Mouse (Mus musculus) forebrain, embryonic 12.5 days (tissue): ENCODE data around the gene Paxip1. TPM values are rescaled to one million over a fixed set of nuclear protein-coding genes. Genes with fewer than 3 reads are reported as not detected.

Experiments
- ATAC-seq: fragments of 200-750 bp; cut with Nextera tagmentation; 2 replicates; pipeline ENCODE4 v1.8.0; 2017; ENCODE audit warnings: moderate TSS enrichment; ENCODE audit not compliant: low FRiP score
- H3K27ac ChIP-seq: fragments of 300-500 bp; sonication (generic); 2 replicates; pipeline ENCODE4 v1.5.1; 2016; ENCODE audit warnings: mild to moderate bottlenecking
- H3K27me3 ChIP-seq: fragments of 300-500 bp; sonication (generic); 2 replicates; pipeline ENCODE4 v1.6.1; 2016; ENCODE audit warnings: mild to moderate bottlenecking
- H3K36me3 ChIP-seq: fragments of 300-500 bp; sonication (generic); replicated peaks from 2 replicates; pipeline ENCODE4 v1.6.1; 2016; ENCODE audit warnings: mild to moderate bottlenecking
- H3K4me1 ChIP-seq: fragments of 300-500 bp; sonication (generic); 2 replicates; pipeline ENCODE4 v1.6.1; 2016
- H3K4me2 ChIP-seq: fragments of 300-500 bp; sonication (generic); 2 replicates; pipeline ENCODE4 v1.6.1; 2016; ENCODE audit warnings: mild to moderate bottlenecking, moderate library complexity
- H3K4me3 ChIP-seq: fragments of 300-500 bp; sonication (generic); replicated peaks from 2 replicates; pipeline ENCODE4 v1.5.1; 2016; ENCODE audit warnings: mild to moderate bottlenecking
- H3K9ac ChIP-seq: fragments of 300-500 bp; sonication (generic); 2 replicates; pipeline ENCODE4 v1.6.1; 2016; ENCODE audit warnings: mild to moderate bottlenecking
- H3K9me3 ChIP-seq: fragments of 300-500 bp; sonication (generic); 2 replicates; pipeline ENCODE4 v1.6.1; 2016
- WGBS: fragments of 180-500 bp; shearing (Covaris S2); methylation state at CpG from one replicate; pipeline ENCODE4 v1.1.7; 2016; 5-methylcytosine and 5-hydroxymethylcytosine counted together
- polyA plus RNA-seq: library from polyadenylated mRNA; unstranded; fragments of >200 nt; fragmentation: Nextera tagmentation; extraction: Ambion mirVana; gene quantifications from 2 replicates; pipeline ENCODE4 v1.2.1, GENCODE M21; 2016

Gene Paxip1
- polyA plus RNA-seq, 1 experiment from 2014 or later, result 47.6 TPM

- H3K27ac ChIP-seq, result no peak overlapping the region
- no peak overlapping the region for H3K9ac ChIP-seq
- no peak for ATAC-seq
- no peaks in the 10 kb centered on the region for H3K27me3 ChIP-seq
- peaks cover 5% of the 10 kb centered on the region; the same call in 1 of the 2 replicates for H3K4me1 ChIP-seq
- H3K4me2 ChIP-seq, result no peak overlapping the region
- no peaks in the 10 kb centered on the region for H3K36me3 ChIP-seq
- no peaks in the 10 kb centered on the region for H3K9me3 ChIP-seq
- no peak overlapping the region for H3K4me3 ChIP-seq
- WGBS, result 75% methylated on average over 2 of the region's 2 CpGs
Measured at GRCm38 (mm10) chr5:27719311-27719710, 72.2 kb downstream of the Paxip1 start.

GRCm38 (mm10) chr5:27717301-27717700 is 74.2 kb downstream of the Paxip1 start:
- Histone ChIP-seq H3K36me3 (no peaks in the 10 kb centered on the region), H3K27ac (no peak overlapping the region), H3K9ac (no peak overlapping the region), H3K4me3 (no peak overlapping the region), H3K9me3 (no peaks in the 10 kb centered on the region), H3K4me1 (peaks cover 7% of the 10 kb centered on the region; the same call in 1 of the 2 replicates), H3K4me2 (no peak overlapping the region), H3K27me3 (no peaks in the 10 kb centered on the region)
- ATAC-seq, result no peak

GRCm38 (mm10) chr5:27716026-27716425 is 75.5 kb downstream of the Paxip1 start:
- Histone ChIP-seq H3K4me3 (no peak overlapping the region), H3K36me3 (no peaks in the 10 kb centered on the region), H3K4me2 (no peak overlapping the region), H3K27ac (no peak overlapping the region), H3K9me3 (no peaks in the 10 kb centered on the region), H3K27me3 (no peaks in the 10 kb centered on the region), H3K9ac (no peak overlapping the region), H3K4me1 (peaks cover 16% of the 10 kb centered on the region)
- WGBS, result 88% methylated on average over 4 of the region's 4 CpGs
- no peak for ATAC-seq

GRCm38 (mm10) chr5:27714356-27714755 is 77.1 kb downstream of the Paxip1 start:
- no peak overlapping the region for H3K27ac ChIP-seq
- no peaks in the 10 kb centered on the region for H3K27me3 ChIP-seq
- no peaks in the 10 kb centered on the region for H3K36me3 ChIP-seq
- H3K4me2 ChIP-seq, result no peak overlapping the region
- no peak overlapping the region for H3K9ac ChIP-seq
- H3K9me3 ChIP-seq, result no peaks in the 10 kb centered on the region
- peaks cover 17% of the 10 kb centered on the region for H3K4me1 ChIP-seq
- ATAC-seq, result no peak
- H3K4me3 ChIP-seq, result no peak overlapping the region
- WGBS, result 76% methylated on average over 9 of the region's 9 CpGs

- no peak overlapping the region for H3K4me2 ChIP-seq
- no peak for ATAC-seq
- no peak overlapping the region for H3K9ac ChIP-seq
- no peak overlapping the region for H3K4me3 ChIP-seq
- H3K27ac ChIP-seq, result no peak overlapping the region
- peaks cover 19% of the 10 kb centered on the region for H3K4me1 ChIP-seq
- 64% methylated on average over 8 of the region's 8 CpGs for WGBS
- H3K36me3 ChIP-seq, result no peaks in the 10 kb centered on the region
- H3K9me3 ChIP-seq, result no peaks in the 10 kb centered on the region
- H3K27me3 ChIP-seq, result no peaks in the 10 kb centered on the region
Measured at GRCm38 (mm10) chr5:27711461-27712192, 79.9 kb downstream of the Paxip1 start.

- no peak for ATAC-seq
- no peak overlapping the region for H3K4me3 ChIP-seq
- H3K36me3 ChIP-seq, result no peaks in the 10 kb centered on the region
- H3K4me1 ChIP-seq, result peaks cover 12% of the 10 kb centered on the region
- no peak overlapping the region for H3K4me2 ChIP-seq
- H3K27me3 ChIP-seq, result no peaks in the 10 kb centered on the region
- H3K9ac ChIP-seq, result no peak overlapping the region
- WGBS, result 57% methylated on average over 6 of the region's 6 CpGs
- no peak overlapping the region for H3K27ac ChIP-seq
- no peaks in the 10 kb centered on the region for H3K9me3 ChIP-seq
Measured at GRCm38 (mm10) chr5:27708209-27708608, 83.3 kb downstream of the Paxip1 start.

- Histone ChIP-seq H3K9me3 (no peaks in the 10 kb centered on the region), H3K4me3 (no peak overlapping the region), H3K36me3 (no peaks in the 10 kb centered on the region), H3K9ac (no peak overlapping the region), H3K4me1 (peaks cover 14% of the 10 kb centered on the region), H3K4me2 (no peak overlapping the region), H3K27ac (no peak overlapping the region), H3K27me3 (no peaks in the 10 kb centered on the region)
- no peak for ATAC-seq
Measured at GRCm38 (mm10) chr5:27707283-27707682, 84.2 kb downstream of the Paxip1 start.

- H3K27ac ChIP-seq, result no peak overlapping the region
- no peak for ATAC-seq
- H3K4me3 ChIP-seq, result no peak overlapping the region
- 45% methylated on average over 6 of the region's 6 CpGs for WGBS
- H3K36me3 ChIP-seq, result no peaks in the 10 kb centered on the region
- H3K27me3 ChIP-seq, result no peaks in the 10 kb centered on the region
- no peak overlapping the region for H3K4me2 ChIP-seq
- H3K9ac ChIP-seq, result no peak overlapping the region
- H3K4me1 ChIP-seq, result peaks cover 12% of the 10 kb centered on the region
- H3K9me3 ChIP-seq, result no peaks in the 10 kb centered on the region
Measured at GRCm38 (mm10) chr5:27706551-27706950, 84.9 kb downstream of the Paxip1 start.

GRCm38 (mm10) chr5:27705020-27705419 is 86.5 kb downstream of the Paxip1 start:
- ATAC-seq, result no peak
- H3K27me3 ChIP-seq, result no peaks in the 10 kb centered on the region
- no peaks in the 10 kb centered on the region for H3K9me3 ChIP-seq
- no peak overlapping the region for H3K9ac ChIP-seq
- H3K4me1 ChIP-seq, result peaks cover 6% of the 10 kb centered on the region; the same call in 1 of the 2 replicates
- H3K4me3 ChIP-seq, result no peak overlapping the region
- H3K4me2 ChIP-seq, result no peak overlapping the region
- H3K36me3 ChIP-seq, result no peaks in the 10 kb centered on the region
- no peak overlapping the region for H3K27ac ChIP-seq

- Histone ChIP-seq H3K4me1 (peaks cover 6% of the 10 kb centered on the region; the same call in 1 of the 2 replicates), H3K27me3 (no peaks in the 10 kb centered on the region), H3K27ac (no peak overlapping the region), H3K36me3 (no peaks in the 10 kb centered on the region), H3K9ac (no peak overlapping the region), H3K4me3 (no peak overlapping the region), H3K4me2 (no peak overlapping the region), H3K9me3 (no peaks in the 10 kb centered on the region)
- WGBS, result 80% methylated on average over 6 of the region's 6 CpGs
- no peak for ATAC-seq
Measured at GRCm38 (mm10) chr5:27702482-27702881, 89.0 kb downstream of the Paxip1 start.

Other genes starting within 250 kb of the Paxip1 start
- 0.19 and 0.22 TPM in 2 replicates for gene Htr5a, start 50.5 kb upstream of the Paxip1 start, polyA plus RNA-seq